Mouse (Mus musculus) intestine, embryonic 16.5 days (tissue): ENCODE results near the gene Arrdc4. TPM values are rescaled to one million over a fixed set of nuclear protein-coding genes. Genes with fewer than 3 reads are reported as not detected.

Source experiments
- ATAC-seq: fragments of 200-750 bp; cut with Nextera tagmentation; 2 replicates; pipeline ENCODE4 v1.8.0; 2017; ENCODE audit warnings: moderate TSS enrichment, moderate library complexity
- H3K27ac ChIP-seq: fragments of 300-500 bp; sonication (generic); 2 replicates; pipeline ENCODE4 v1.5.1; 2014; ENCODE audit warnings: mild to moderate bottlenecking, low read length
- H3K27me3 ChIP-seq: fragments of 300-500 bp; sonication (generic); replicated peaks from 2 replicates; pipeline ENCODE4 v1.6.1; 2014; ENCODE audit warnings: low read length, control low read depth, mixed read lengths; ENCODE audit not compliant: control insufficient read depth, insufficient read depth
- H3K36me3 ChIP-seq: fragments of 300-500 bp; sonication (generic); 2 replicates; pipeline ENCODE4 v1.6.1; 2014; ENCODE audit warnings: low read length, control low read depth; ENCODE audit not compliant: control insufficient read depth, insufficient read depth
- H3K4me1 ChIP-seq: fragments of 300-500 bp; sonication (generic); 2 replicates; pipeline ENCODE4 v1.6.1; 2014; ENCODE audit warnings: low read length, control low read depth, mixed read lengths; ENCODE audit not compliant: control insufficient read depth, insufficient read depth
- H3K4me2 ChIP-seq: fragments of 300-500 bp; sonication (generic); 2 replicates; pipeline ENCODE4 v1.6.1; 2014; ENCODE audit warnings: low read depth, low read length, control low read depth
- H3K4me3 ChIP-seq: fragments of 300-500 bp; sonication (generic); 2 replicates; pipeline ENCODE4 v1.5.1; 2014; ENCODE audit warnings: mild to moderate bottlenecking, low read length
- H3K9ac ChIP-seq: fragments of 300-500 bp; sonication (generic); 2 replicates; pipeline ENCODE4 v1.6.1; 2014; ENCODE audit warnings: low read depth, low read length
- H3K9me3 ChIP-seq: fragments of 300-500 bp; sonication (generic); 2 replicates; pipeline ENCODE4 v1.6.1; 2016; ENCODE audit warnings: low read length, control low read depth; ENCODE audit not compliant: control insufficient read depth
- WGBS: fragments of 180-500 bp; shearing (Covaris S2); extraction: QIAGEN DNeasy Blood & Tissue Kit; methylation state at CpG from one replicate; pipeline ENCODE4 v1.1.7; 2014; 5-methylcytosine and 5-hydroxymethylcytosine counted together
- polyA plus RNA-seq: library from polyadenylated mRNA; unstranded; fragments of >200 nt; fragmentation: Nextera tagmentation; extraction: Ambion mirVana; gene quantifications from 2 replicates; pipeline ENCODE4 v1.2.1, GENCODE M21; 2015

Arrdc4 gene
- polyA plus RNA-seq, 1 experiment from 2014 or later, result 30.8 TPM

DNA sequence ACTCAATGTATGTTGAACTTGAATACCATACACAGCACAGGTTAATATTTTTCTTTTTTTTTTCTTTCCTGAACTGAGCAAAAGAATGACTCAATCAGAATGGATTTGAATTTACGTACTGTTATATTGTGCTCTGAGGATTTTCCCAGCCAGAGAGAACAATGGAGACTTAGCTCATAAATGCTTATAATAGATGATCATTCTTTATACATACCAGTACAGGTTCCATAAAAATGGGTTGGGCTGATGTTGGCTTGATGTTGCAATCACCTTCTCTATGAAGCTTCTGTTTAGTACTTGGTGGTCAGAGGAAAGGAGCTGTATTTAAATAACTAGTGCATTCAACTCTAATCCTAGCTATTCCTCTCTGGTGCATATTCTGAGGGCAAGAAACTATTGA is 57.6 kb downstream of the Arrdc4 start:
- no peaks in the 10 kb centered on the region for H3K36me3 ChIP-seq
- H3K9me3 ChIP-seq, result no peaks in the 10 kb centered on the region
- H3K9ac ChIP-seq, result no peak overlapping the region
- no peak overlapping the region for H3K4me2 ChIP-seq
- no peak overlapping the region for H3K4me3 ChIP-seq
- H3K27ac ChIP-seq, result no peak overlapping the region
- ATAC-seq, result peak; percentile 86
- H3K27me3 ChIP-seq, result no peaks in the 10 kb centered on the region
- H3K4me1 ChIP-seq, result no peaks in the 10 kb centered on the region; the same call in 1 of the 2 replicates
- 58% methylated on average over 1 of the region's 1 CpGs for WGBS

DNA sequence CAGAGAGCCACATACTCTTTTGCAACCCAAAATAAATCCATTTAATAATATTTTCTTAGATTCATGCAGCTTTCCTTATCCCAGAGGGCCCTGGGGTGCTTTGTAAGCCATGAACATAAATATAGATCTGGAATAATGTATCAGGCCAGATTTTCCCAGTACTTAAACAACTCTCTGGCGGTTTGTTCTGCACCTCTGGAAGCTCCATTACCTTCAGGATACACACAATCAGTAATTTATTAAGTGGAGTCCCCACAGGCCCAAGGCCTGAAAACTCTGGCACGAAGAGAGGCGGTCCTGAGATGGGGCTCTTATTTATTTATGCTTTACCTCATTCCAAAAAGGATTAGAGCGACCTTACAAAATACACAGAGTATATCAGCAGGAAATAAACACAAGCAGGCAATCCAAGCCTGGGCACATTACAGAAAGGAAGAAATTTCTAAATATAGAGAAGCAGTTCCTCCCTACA is 61.9 kb downstream of the Arrdc4 start:
- H3K27ac ChIP-seq, result no peak overlapping the region
- H3K9me3 ChIP-seq, result no peaks in the 10 kb centered on the region
- no peak for ATAC-seq
- no peak overlapping the region for H3K4me2 ChIP-seq
- WGBS, result 23% methylated on average over 4 of the region's 4 CpGs
- H3K27me3 ChIP-seq, result no peaks in the 10 kb centered on the region
- H3K4me3 ChIP-seq, result no peak overlapping the region
- H3K4me1 ChIP-seq, result no peaks in the 10 kb centered on the region; the same call in 1 of the 2 replicates
- H3K36me3 ChIP-seq, result no peaks in the 10 kb centered on the region
- no peak overlapping the region for H3K9ac ChIP-seq
